Mouse (Mus musculus): ENCODE data around the gene Xrra1. TPM values are rescaled to one million over a fixed set of nuclear protein-coding genes. Genes with fewer than 3 reads are reported as not detected.

Xrra1 gene
- 0.06 and 0.12 TPM in 2 replicates for polyA plus RNA-seq (2012; ENCODE audit: low replicate concordance)

GRCm38 (mm10) chr7:99858813-99859585 is at the start of gene Xrra1:
Gene Xrra1 (plus strand): TSS chr7:99859116.

GRCm38 (mm10) chr7:99828083-99828570 is 30.8 kb upstream of the Xrra1 start, which contains the start of gene Neu3:
Gene Neu3 (minus strand): TSS chr7:99828417.

GRCm38 (mm10) chr7:99863362-99863761 is 4.4 kb downstream of the Xrra1 start, which contains the start of gene Spcs2:
Gene Spcs2 (minus strand): TSS chr7:99863462.

Other genes with a start within 250 kb of the Xrra1 start
- 5.1 and 10.2 TPM in 2 replicates for gene Tpbgl, start 232.0 kb upstream of the Xrra1 start, polyA plus RNA-seq (2012; ENCODE audit: low replicate concordance)
- 2.0 and 19.5 TPM in 2 replicates for gene Slco2b1, start 147.8 kb upstream of the Xrra1 start, polyA plus RNA-seq (2012; ENCODE audit: low replicate concordance)
- gene Olfr520, start 128.8 kb upstream of the Xrra1 start, polyA plus RNA-seq (2012; ENCODE audit: low replicate concordance), result 0.15 TPM in 1 of 2 replicates, not detected in the other
- not detected in 2 replicates for gene Olfr521, start 95.6 kb upstream of the Xrra1 start, polyA plus RNA-seq (2012; ENCODE audit: low replicate concordance)
- 2.0 and 3.5 TPM in 2 replicates for gene Neu3, start 30.7 kb upstream of the Xrra1 start, polyA plus RNA-seq (2012; ENCODE audit: low replicate concordance)
- 52.8 and 100 TPM in 2 replicates for gene Spcs2, start 4.3 kb downstream of the Xrra1 start, polyA plus RNA-seq (2012; ENCODE audit: low replicate concordance)
- gene Rnf169, start 121.3 kb downstream of the Xrra1 start, polyA plus RNA-seq (2012; ENCODE audit: low replicate concordance), result 4.6 and 5.7 TPM in 2 replicates
- not detected in 2 replicates for gene Chrdl2, start 147.1 kb downstream of the Xrra1 start, polyA plus RNA-seq (2012; ENCODE audit: low replicate concordance)

Measured in hematopoietic multipotent progenitor cell, adult 10-12 weeks (in vitro differentiated cells).